Mouse (Mus musculus): ENCODE measurements around the gene Chrne.

The Chrne gene

DNA sequence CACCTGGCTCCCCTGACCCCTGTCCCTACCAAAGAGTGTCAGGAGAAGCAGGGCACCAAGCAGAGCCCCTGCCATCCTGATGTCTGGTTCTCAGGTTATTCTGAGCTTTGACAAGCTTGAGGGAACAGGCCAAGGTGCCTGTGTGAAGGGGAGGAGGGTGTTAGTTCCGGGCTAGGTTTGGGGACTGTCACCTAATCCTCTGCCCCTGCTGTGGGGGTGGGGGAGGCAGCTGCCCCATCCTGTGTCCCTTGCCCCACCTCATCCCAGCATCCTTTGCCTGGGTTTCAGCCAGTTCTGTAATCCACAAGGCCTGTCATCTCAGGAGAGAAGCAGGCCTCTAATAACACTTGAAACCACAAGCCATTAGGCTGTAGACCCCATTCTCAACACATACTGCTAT, at the start of gene Chrne:
Gene Chrne (minus strand): TSS at position 116 of the 400 bp plus-strand sequence.
- no peak for DNase-seq (ENCODE audit: low spot score)

DNA sequence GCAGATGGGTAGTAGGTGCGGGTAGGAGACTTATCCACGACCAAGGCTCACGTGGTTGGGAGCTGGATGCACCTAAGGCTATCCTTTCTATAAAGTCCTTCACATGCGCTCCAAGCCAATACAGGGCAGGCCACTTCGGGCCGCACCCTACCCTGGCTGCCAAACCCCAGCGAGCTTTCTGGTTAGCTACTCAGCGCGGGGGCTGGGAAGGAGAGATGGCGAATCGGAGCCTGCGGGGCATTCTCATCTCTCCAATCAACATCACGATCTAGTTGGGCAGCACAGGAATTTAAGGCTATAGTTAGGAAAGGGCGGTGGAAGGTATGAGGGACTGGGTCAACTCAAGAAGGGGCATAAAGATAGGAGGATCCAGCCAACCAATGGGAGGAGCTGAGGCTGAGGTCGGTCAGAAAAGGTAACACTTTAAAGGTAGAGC, 49.3 kb upstream of the Chrne start:
- DNase-seq (ENCODE audit: low spot score), result no peak

DNA sequence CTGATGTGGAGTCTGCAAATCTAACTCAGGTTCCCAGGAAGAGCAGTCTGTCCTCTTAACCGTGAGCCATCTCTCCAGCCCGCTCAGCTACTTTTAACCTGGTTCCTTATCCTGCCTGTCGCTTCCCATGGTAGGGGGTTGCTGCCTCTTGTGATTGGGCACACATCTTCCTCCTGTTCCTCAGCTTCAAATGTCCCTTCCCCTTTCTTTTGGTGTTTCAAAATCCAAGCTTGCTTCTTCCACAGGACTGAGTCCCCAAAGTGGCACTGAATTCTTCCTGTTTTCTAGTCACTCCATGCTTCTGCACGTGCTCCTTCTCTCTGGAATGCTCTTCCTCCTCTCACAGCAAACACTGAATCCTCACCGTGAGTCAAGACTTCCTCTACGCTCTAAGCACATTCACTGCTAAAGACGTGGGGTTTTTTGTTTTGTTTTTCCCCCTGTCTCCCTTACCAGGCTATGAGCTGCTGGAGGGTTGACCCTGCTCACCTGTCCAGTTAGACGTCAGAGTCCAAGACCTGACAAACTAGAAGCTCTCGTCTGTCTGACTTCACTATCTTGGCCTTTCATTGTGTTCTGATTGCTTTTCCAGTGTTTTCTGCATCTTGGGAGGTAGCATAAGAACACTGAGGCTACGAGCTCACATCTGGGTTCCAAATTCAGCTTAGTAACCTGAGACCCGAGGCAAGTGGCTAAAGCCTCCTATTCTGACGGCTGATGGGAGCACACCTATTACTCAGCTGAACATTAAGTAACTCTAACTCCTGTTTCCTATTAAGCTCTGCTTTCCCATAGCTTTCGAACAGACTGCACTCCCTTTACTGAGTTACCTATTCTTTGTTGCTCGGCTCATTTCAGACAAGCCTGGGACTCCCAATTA, 48.5 kb upstream of the Chrne start:
- DNase-seq (ENCODE audit: low spot score), result no peak

DNA sequence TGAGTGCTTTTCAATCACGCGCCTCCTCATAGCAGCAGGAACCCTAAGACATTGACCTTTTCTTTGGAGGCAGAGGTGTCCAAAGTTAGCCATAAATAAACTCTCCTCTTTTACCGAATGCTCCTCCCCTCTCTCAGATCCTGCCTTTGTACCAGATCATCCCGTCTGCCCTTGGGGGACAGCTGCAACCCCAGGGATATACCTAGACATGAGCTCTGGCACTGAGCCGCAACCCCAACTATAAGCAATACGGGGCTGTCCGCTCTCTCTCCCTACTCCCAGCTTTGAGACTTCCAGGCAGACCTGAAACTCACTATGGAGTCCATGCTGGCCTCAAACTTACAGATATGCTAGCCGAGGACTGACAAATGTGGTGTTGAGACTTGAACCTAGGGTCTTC, 47.7 kb upstream of the Chrne start:
- no peak for DNase-seq (ENCODE audit: low spot score)

DNA sequence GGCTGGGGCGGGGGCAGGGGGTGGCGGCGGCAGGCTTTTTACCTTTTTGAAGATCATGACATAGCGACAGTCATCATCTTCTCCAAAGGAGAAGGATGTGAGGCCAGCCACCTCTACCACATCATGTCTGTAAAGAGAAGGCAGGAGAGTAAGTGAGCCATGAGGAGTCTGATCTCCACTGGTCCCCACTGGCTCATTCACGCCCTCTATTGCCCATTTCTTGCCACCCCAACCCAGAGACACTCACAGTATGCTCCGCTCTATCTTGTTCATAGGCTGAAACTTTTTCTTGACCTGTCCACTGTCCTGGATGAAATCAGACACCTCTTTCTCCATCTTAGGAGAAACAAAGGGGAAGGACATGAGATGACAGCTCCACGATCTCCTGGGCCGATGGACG, 45.7 kb upstream of the Chrne start:
- no peak for DNase-seq (ENCODE audit: low spot score)

DNA sequence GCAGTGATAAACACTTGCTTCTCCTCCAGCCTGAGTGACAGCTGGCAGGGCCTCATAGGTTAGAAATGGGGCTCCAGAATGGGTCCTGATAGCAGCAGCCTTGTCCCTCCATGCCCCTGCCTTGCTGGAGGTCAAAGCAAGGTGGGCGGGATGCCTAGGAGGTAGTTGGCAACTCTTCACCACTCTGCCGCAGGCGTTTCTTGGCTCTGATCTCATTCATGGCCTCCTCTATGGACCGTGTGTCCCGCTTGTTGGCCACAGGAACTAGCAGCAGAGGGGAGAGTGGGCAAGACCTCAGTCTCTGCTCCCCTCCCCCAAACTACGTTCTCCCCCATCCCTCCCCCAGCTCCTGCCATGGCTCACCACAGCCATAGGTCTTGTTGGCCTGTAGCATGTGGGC, 44.9 kb upstream of the Chrne start:
- DNase-seq (ENCODE audit: low spot score), result no peak

DNA sequence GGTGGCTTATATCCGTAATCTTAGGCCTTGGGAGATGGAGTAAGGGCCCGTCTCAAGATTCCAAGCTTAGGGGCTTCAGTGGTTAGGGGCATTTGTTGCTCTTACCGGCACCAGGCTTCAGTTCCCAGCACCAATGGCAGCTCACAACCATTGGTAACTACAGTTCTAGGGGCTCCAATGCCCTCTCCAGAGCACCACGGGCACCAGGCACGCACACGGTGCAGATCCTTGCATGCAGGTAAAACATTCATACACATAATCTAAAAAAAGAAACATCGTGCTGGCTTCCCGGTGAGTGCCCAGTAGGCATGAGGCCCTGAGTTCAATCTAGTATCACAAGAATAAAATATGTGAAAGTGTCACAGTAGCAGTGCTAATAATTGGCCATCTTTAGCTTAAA, 44.1 kb upstream of the Chrne start:
- no peak for DNase-seq (ENCODE audit: low spot score)

DNA sequence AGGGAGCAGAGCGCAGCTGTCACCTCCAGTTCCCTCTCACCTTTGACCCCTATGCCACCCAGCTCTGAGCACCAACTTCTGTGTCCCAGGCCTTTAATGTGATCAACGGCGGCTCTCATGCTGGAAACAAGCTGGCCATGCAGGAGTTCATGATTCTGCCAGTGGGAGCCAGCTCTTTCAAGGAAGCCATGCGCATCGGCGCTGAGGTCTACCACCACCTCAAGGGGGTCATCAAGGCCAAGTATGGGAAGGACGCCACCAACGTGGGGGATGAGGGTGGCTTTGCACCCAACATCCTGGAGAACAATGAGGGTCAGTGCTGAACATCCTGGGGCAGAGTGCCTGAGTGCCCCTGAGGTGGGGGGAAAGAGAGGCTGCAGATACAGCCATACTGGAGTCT, 41.6 kb upstream of the Chrne start:
- DNase-seq (ENCODE audit: low spot score), result no peak

DNA sequence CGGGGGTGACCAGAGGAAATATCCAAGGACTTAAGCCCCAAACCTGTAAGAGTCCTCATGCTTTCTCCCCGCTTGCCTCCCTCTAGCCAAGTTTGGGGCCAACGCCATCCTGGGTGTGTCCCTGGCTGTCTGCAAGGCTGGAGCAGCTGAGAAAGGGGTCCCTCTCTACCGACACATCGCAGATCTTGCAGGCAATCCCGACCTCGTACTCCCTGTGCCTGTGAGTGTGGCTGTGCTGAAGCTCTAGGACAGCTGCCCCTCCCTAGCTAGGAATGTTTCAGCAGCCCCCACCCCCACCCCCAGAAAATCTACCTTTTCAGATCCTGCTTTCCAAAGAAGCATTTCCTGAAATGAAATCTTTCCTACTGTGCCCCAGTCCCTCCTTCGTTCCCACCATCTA, 39.9 kb upstream of the Chrne start:
- no peak for DNase-seq (ENCODE audit: low spot score)

DNA sequence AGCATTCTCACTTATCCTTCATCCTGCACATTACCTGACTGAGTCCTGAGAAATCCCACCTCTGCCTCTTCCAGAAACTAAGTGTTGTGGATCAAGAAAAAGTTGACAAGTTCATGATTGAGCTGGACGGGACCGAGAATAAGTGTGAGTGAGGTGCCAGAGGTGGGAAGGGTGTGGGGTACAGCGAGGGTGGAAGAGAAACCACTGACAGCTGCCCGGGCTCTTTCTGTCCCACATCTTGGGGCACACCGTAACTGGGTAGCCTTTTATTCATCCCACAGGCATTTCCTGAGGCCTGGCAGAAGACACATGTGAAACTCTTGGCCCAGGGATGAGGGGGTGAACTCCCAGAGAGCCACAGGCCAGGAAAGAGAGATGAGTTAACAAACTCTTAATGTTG, 39.5 kb upstream of the Chrne start:
- no peak for DNase-seq (ENCODE audit: low spot score)

DNA sequence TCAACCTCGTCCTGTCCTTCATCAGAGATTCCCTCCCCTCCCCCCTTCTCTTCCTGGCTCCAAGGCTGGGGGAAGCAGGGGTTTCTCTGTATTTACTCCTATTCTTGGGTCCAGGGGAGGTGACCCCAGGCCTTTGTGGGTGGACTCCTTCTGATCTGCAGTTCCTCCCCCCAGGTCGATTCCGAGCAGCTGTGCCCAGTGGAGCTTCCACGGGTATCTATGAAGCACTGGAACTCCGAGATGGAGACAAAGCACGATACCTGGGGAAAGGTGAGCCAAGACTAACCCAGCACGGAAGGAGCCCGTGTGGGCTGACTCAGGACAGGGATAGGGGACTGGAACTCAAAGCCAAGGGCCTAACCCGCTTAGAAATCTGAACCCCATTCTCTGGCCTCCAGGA, 39.0 kb upstream of the Chrne start:
- no peak for DNase-seq (ENCODE audit: low spot score)

DNA sequence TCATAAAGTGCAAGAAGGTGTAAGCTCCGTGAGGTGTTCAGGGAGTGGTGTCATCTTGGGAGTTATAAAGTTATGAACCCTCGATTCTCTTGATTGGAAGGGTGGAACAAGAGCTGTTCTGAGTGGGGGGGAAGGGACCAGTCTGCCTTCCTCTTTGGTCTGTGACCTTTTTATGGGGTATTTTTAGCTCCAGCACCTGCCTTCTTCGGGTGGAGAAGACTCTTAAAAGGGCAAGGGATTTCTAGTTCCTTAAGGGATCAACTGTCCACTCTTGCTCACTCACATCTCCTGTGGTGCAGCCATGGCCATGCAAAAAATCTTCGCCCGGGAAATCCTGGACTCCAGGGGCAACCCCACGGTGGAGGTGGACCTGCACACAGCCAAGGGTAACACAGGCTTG, 38.6 kb upstream of the Chrne start:
- no peak for DNase-seq (ENCODE audit: low spot score)

DNA sequence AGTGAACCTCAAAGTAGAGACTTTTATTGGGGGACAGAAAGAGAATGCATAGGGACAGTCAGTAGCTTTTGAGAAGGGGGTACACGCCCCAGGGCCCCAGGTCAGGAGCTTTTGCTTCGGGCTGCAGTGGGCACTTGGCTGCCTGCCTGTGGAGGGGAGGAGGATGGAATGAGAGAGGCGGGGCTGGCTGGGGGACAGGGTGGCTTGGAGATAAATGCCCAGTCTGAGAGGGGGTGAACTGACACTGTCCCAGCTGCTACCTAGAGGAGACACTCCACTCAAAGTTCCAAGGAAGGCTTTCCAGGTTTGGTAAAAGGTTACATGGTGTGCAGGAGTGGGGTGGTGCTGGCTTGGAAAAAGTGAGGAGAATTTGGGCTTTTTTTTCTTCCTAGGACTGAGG, 37.9 kb upstream of the Chrne start, which contains the start of gene Eno3:
Gene Eno3 (plus strand): TSS at position 239 of the 400 bp plus-strand sequence.
- DNase-seq (ENCODE audit: low spot score), result peak; percentile 68

DNA sequence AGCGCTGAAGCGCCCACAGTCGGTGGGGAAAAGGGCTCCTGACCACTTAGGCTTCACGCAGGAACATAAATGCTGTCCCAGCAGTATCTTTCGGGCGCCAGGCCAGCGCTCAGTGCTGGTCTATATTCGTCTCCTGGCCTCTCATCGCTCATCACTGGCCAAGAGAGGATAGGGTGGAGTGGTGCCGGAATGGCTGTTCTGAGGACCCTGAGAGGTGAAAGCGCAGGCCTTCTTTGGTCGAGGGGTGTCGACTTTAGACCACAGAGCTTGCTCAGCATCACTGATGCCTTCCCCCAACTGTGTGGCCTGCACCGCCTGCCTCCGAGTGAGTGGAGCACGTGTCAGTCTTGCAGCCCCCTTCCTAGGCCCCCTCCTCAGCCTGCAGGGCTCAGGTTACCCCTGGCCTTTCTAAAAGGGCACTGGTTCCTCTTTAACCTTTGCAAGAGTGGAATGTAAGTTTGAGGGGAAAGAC, 37.5 kb upstream of the Chrne start:
- DNase-seq (ENCODE audit: low spot score), result peak; percentile 87

DNA sequence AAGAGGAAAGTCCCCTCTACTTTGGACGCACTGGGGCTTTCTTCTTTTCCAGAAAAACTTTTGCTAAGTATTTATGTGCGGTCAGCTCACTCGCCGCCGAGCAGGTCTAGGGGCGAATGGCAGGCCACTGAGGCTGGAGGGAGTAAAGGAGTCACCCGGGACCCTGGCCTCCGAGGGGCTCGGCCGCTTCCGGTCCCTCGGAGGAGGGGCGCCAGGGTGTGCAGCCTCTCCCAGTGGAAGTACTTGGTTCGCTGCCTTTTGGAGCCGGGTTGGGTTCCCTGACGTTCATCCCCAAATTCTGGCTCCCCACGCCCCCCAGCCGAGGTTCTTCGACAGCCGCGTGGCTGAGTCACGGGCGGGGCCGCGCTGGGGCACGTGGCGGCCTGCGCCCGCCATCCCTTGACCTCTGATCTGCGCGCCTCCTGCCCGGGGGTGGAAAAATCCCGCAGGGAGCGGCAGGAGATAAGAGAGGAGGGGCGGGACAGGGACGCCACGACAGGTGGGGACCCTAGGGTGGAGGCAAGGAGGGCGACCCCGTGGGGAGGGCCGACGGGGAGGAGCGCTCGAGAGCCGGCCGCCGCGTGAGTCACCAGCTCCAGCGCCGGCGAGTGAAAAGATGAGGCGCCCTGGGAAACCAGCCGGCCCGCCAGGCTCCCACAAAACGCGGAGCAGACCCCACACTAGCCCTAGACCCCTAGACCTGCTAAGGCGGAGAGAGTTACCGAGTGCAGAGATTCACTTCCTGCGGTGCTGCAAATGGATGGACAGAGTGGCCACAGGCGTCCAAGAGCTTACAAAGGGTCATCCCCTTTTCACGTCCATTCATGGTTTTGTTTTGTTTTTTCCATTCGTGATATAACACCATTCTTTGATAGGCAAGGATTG, 36.8 kb upstream of the Chrne start:
- DNase-seq (ENCODE audit: low spot score), result peak; percentile 78

DNA sequence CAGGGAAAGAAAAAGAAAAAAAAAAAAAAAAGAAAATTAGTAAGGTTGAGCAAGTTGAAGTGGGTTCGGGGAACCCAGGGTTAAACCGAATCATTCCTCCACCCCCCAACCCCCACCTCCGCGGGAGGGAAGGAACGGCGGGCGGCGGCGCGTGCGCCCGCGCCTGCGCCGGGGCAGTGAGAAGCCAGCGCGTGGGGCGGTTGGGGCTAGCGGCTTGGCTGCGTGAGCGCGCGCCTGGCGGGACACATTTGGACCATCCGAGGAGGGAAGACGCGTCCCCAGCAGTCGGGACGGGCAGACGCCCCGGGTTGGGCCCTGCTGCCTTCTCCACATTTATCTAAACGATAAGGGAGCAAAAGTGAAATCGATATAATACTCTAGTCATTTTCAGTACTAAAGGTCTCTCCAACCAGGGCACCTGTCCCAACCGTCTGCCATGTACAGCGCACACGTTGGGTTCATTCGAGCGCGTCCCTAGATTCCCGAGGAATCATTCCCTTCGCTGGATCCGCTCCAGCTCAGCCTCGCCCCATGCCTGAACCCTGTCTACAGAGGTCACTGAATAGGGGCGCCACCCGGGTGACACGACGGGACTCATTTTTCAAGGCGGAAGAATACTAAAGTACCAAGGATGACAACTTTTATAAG, 36.0 kb upstream of the Chrne start:
- DNase-seq (ENCODE audit: low spot score), result peak; percentile 87

DNA sequence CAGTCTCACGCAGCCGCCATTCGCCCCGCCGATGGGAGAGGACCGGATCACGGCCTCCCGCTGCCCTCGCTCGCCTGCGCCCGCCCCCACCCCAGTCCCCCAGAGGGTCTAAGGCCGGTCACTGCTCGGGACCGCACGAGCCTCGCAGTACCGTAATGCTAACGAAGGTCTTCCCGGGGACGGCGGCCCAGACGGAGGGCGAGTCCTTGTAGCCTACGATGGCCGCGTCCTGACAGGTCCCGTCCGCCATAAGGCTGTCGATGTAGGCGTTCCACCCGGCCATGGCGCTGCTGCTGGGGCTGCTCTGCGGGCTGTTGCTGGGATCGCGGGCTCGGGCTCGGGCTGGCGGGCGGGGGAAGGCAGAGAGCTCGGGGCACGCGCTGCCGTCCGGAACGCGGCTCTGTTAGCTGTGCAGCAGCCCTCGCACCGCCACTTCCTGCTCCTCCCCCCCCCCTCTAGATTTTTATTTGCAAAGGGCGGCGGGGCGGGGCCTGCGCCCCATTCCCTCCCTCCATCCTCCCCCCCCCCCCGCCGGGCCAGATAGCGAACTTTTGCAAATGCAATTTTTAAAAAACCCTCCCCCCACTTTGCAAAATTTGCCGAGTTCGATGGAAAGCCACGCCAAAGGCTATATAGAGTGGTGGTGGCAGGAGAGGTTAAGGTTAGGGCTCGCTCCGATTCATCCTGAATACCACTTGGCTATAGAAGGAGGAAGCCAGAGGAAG, 35.3 kb upstream of the Chrne start, which contains the start of gene Pfn1:
Gene Pfn1 (minus strand): TSS at position 447 of the 725 bp plus-strand sequence.
- DNase-seq (ENCODE audit: low spot score), result peak; percentile 81

DNA sequence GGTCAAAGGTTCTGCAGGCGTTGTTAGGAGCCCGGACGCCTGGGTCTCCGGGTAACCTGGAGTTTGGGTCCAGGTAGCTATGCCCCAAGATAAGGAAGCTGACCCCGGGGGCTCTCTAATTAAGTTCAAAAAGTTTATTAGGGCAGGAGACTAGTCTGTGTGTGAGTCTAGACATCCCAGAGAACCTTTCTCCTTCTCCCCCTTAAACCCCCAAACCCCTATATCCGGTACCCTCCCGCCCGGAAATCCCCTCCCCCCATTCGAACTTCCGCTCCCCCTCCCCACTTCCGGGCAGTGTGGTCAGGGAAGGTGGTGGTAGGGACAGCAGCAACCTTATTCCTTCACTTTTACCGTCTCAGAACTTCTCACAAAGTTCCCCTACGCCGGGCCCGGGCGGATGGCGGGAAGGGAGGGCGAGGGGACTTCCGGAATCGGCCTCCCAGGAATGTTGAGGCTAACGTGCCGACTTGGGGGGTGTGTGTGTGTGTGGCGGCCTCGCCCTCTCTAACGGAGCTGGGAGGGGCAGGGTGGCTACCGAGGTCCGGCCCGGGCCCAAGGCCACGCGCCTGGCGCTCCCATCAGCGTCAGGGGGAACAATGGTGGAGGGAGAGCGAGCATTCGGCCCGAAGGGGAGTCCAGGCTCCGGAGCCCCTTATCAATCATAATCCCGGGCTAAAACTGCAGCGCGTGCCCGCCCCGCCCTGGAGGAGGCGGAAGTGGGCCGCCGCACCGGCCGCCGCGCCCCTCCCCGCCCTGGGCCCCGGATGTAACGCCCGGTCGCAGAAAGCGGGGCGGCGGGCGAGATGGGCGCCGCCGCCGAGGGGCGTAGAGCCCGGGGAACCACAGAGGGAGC, 34.6 kb upstream of the Chrne start:
- DNase-seq (ENCODE audit: low spot score), result peak; percentile 67

DNA sequence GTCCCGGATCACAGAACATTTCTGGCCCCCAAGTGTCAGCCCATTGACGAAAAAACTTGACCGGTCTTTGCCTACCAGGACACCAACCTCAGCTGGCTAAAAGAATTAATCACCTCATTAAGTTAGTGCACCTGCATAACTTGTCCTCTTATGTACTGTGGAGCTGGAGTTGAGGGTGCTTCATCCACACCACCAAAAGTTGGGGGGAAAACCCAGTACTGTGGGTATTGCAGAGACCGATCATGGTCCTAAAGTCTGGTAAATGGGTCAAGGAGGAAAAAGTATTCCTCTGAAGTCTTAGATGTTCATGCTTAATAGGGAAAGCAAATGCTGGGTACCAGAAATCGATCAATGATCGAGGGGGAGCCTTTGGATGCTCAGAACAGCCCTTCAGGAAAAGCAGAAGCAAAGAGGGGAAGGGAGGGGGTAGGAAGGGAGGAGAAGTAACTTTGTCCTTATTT, 33.9 kb upstream of the Chrne start:
- DNase-seq (ENCODE audit: low spot score), result no peak

Measured in embryo, embryonic 10 days (tissue).